Mouse (Mus musculus) liver, embryonic 14.5 days (tissue): ENCODE data around the gene Rpl35a.

ENCODE experiments used
- CTCF ChIP-seq: IDR thresholded peaks from 2 replicates; pipeline ENCODE4 v1.5.1; 2016; ENCODE audit warnings: antibody characterized with exemption, low read depth, control low read depth
- EP300 ChIP-seq: IDR thresholded peaks from 2 replicates; pipeline ENCODE4 v1.6.1; 2016; ENCODE audit warnings: antibody characterized with exemption, low read depth

DNA sequence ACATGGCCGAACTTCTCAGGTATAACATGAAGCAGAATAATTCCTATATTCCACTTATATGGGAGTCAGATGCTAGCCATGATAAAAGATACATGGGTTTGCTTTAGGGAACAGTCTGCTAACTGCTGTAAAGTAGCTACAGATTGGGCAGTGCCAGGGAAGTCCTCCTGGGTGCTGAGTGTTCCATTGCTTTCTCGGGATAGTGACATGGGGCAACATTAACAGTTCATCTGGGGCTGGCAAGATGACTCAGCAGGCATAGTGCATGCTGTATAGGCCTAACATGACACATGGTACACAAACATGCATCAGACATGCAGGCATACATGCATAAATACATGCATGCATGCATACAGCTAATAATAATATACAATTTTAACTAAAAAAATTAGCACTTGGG lies 27.7 kb downstream of the Rpl35a start:
- TF ChIP-seq CTCF (no peak), EP300 (no peak)
